Mouse (Mus musculus): Measurements from ENCODE around the gene Inpp4b.

- TF ChIP-seq CTCF (IDR thresholded peaks at IDR 0.05; ENCODE audit: borderline replicate concordance, control insufficient read depth, extremely low read depth, insufficient read depth, low read length, poor library complexity) (no peak), POLR2A (IDR thresholded peaks at IDR 0.05; ENCODE audit: control insufficient read depth, extremely low read depth, insufficient read depth, low read length, poor library complexity) (no peak)
These were observed 537.7 kb downstream of the Inpp4b start for GRCm38 (mm10) chr8:81880071-81880470.
